Mouse (Mus musculus) CH12.LX (cell line): Measurements from ENCODE around the gene Lta. TPM values are rescaled to one million over a fixed set of nuclear protein-coding genes. Genes with fewer than 3 reads are reported as not detected.

Experiments used
- DNase-seq: peaks from one replicate; pipeline ENCODE4 v3.0.0-alpha.2; 2013; ENCODE audit errors: extremely low read depth
- H3K27ac ChIP-seq: 2 replicates; pipeline ENCODE4 v1.5.1; 2012; ENCODE audit warnings: low read depth, mild to moderate bottlenecking, control low read depth, moderate library complexity; ENCODE audit not compliant: insufficient read depth
- H3K27me3 ChIP-seq: replicated peaks from 2 replicates; pipeline ENCODE3; 2012; ENCODE audit warnings: inconsistent platforms
- H3K36me3 ChIP-seq, 2 experiments: replicated peaks in 1 of 2; 2 replicates each; pipeline versions ENCODE3 to v1.6.1; 2012; ENCODE audit warnings: inconsistent platforms in 1 of 2, low read length in 1 of 2, mild to moderate bottlenecking in 1 of 2, mixed read lengths in 1 of 2, moderate library complexity in 1 of 2; ENCODE audit not compliant: control insufficient read depth in 1 of 2, insufficient read depth in 1 of 2
- H3K4me1 ChIP-seq, 2 experiments: 2 replicates each; pipeline ENCODE4 v1.6.1; 2012; ENCODE audit warnings: inconsistent platforms in 1 of 2, moderate library complexity in 1 of 2; ENCODE audit not compliant: insufficient read depth in 2 of 2, control insufficient read depth in 1 of 2
- H3K4me2 ChIP-seq: 2 replicates; pipeline ENCODE4 v1.6.1; 2012; ENCODE audit warnings: low read depth, mild to moderate bottlenecking, control low read depth; ENCODE audit not compliant: poor library complexity, insufficient read depth, severe bottlenecking
- H3K4me3 ChIP-seq, 3 experiments: fragments of 150-350 bp in 1 of 3; sonication (generic) in 1 of 3; replicated peaks in 1 of 3; 2 replicates each; pipeline versions ENCODE3 to v1.5.1; 2011 to 2012; ENCODE audit warnings: low read depth in 2 of 3, low read length in 2 of 3, mild to moderate bottlenecking in 2 of 3, moderate library complexity in 2 of 3, control low read depth in 1 of 3, improper control_type of control experiment in 1 of 3, inconsistent platforms in 1 of 3, mixed read lengths in 1 of 3; ENCODE audit not compliant: poor library complexity in 1 of 3
- H3K79me2 ChIP-seq: replicated peaks from 2 replicates; pipeline ENCODE4 v1.6.1; 2012; ENCODE audit warnings: mild to moderate bottlenecking, moderate library complexity; ENCODE audit not compliant: control insufficient read depth, poor library complexity, insufficient read depth, severe bottlenecking; ENCODE audit errors: extremely low read depth
- H3K9ac ChIP-seq: 2 replicates; pipeline ENCODE4 v1.6.1; 2012; ENCODE audit warnings: low read depth, mild to moderate bottlenecking, control low read depth, moderate library complexity; ENCODE audit not compliant: insufficient read depth
- H3K9me3 ChIP-seq: replicated peaks from 2 replicates; pipeline ENCODE3; 2012; ENCODE audit warnings: low read length, inconsistent platforms, mixed read lengths
- BHLHE40 ChIP-seq: IDR thresholded peaks from 2 replicates; pipeline ENCODE4 v1.6.1; 2011; ENCODE audit warnings: mild to moderate bottlenecking, low read depth, low read length, improper control_type of control experiment
- CHD1 ChIP-seq: IDR thresholded peaks from 2 replicates; pipeline ENCODE4 v1.6.1; 2012; ENCODE audit warnings: low read depth, low read length, improper control_type of control experiment, inconsistent platforms
- CHD2 ChIP-seq: IDR thresholded peaks from 2 replicates; pipeline ENCODE4 v1.6.1; 2011; ENCODE audit warnings: low read length, improper control_type of control experiment
- E2F4 ChIP-seq: IDR thresholded peaks from 2 replicates; pipeline ENCODE4 v1.6.1; 2011; ENCODE audit warnings: low read depth, low read length, improper control_type of control experiment; ENCODE audit not compliant: insufficient replicate concordance
- ELF1 ChIP-seq: IDR thresholded peaks from 2 replicates; pipeline ENCODE4 v1.6.1; 2014; ENCODE audit warnings: low read depth, mild to moderate bottlenecking, inconsistent platforms, low read length, improper control_type of control experiment
- EP300 ChIP-seq: IDR thresholded peaks from 2 replicates; pipeline ENCODE4 v1.6.1; 2011; ENCODE audit warnings: low read length, improper control_type of control experiment
- ETS1 ChIP-seq: conservative IDR thresholded peaks from 2 replicates; pipeline ENCODE4 v1.6.1; 2012; ENCODE audit warnings: low read depth, mild to moderate bottlenecking, inconsistent platforms, low read length, improper control_type of control experiment, moderate library complexity
- HCFC1 ChIP-seq: IDR thresholded peaks from 2 replicates; pipeline ENCODE4 v1.6.1; 2012; ENCODE audit warnings: low read depth, mild to moderate bottlenecking, inconsistent platforms, low read length, improper control_type of control experiment
- IRF4 ChIP-seq: IDR thresholded peaks from 2 replicates; pipeline ENCODE4 v1.6.1; 2014; ENCODE audit warnings: low read depth, mild to moderate bottlenecking, inconsistent platforms, low read length, improper control_type of control experiment
- JUN ChIP-seq: IDR thresholded peaks from 2 replicates; pipeline ENCODE4 v1.6.1; 2011; ENCODE audit warnings: low read depth, mild to moderate bottlenecking, low read length, improper control_type of control experiment, moderate library complexity; ENCODE audit not compliant: insufficient read depth
- JUND ChIP-seq: conservative IDR thresholded peaks from 2 replicates; pipeline ENCODE4 v1.6.1; 2011; ENCODE audit warnings: low read depth, low read length, improper control_type of control experiment
- KAT2A ChIP-seq: IDR thresholded peaks from 2 replicates; pipeline ENCODE4 v1.6.1; 2012; ENCODE audit warnings: low read length, improper control_type of control experiment, inconsistent platforms; ENCODE audit not compliant: insufficient replicate concordance
- MAFK ChIP-seq: IDR thresholded peaks from 2 replicates; pipeline ENCODE4 v1.6.1; 2011; ENCODE audit warnings: low read length, improper control_type of control experiment; ENCODE audit not compliant: insufficient replicate concordance
- MAX ChIP-seq: IDR thresholded peaks from 2 replicates; pipeline ENCODE4 v1.6.1; 2011; ENCODE audit warnings: low read length, improper control_type of control experiment
- MAZ ChIP-seq: IDR thresholded peaks from 2 replicates; pipeline ENCODE4 v1.6.1; 2012; ENCODE audit warnings: low read depth, mild to moderate bottlenecking, inconsistent platforms, low read length, improper control_type of control experiment, moderate library complexity
- MEF2A ChIP-seq: IDR thresholded peaks from 2 replicates; pipeline ENCODE4 v1.6.1; 2014; ENCODE audit warnings: low read depth, mild to moderate bottlenecking, inconsistent platforms, low read length, improper control_type of control experiment, borderline replicate concordance
- MXI1 ChIP-seq: IDR thresholded peaks from 2 replicates; pipeline ENCODE4 v1.6.1; 2011; ENCODE audit warnings: mild to moderate bottlenecking, low read depth, low read length, improper control_type of control experiment
- MYC ChIP-seq: IDR thresholded peaks from 2 replicates; pipeline ENCODE4 v1.6.1; 2011; ENCODE audit warnings: low read depth, mild to moderate bottlenecking, improper control_type of control experiment, low read length
- NELFE ChIP-seq: IDR thresholded peaks from 2 replicates; pipeline ENCODE4 v1.6.1; 2011; ENCODE audit warnings: low read depth, low read length, improper control_type of control experiment
- NRF1 ChIP-seq: IDR thresholded peaks from 2 replicates; pipeline ENCODE4 v1.6.1; 2014; ENCODE audit warnings: low read depth, mild to moderate bottlenecking, inconsistent platforms, low read length, improper control_type of control experiment, moderate library complexity
- PAX5 ChIP-seq: IDR thresholded peaks from 2 replicates; pipeline ENCODE4 v1.6.1; 2012; ENCODE audit warnings: low read length, inconsistent platforms, mixed read lengths
- POLR2A ChIP-seq: IDR thresholded peaks from 2 replicates; pipeline ENCODE4 v1.6.1; 2011; ENCODE audit warnings: low read depth, mild to moderate bottlenecking, improper control_type of control experiment, low read length
- POLR2AphosphoS2 ChIP-seq: IDR thresholded peaks from 2 replicates; pipeline ENCODE4 v1.6.1; 2011; ENCODE audit warnings: low read depth, low read length, improper control_type of control experiment
- RCOR1 ChIP-seq: conservative IDR thresholded peaks from 2 replicates; pipeline ENCODE4 v1.6.1; 2012; ENCODE audit warnings: low read depth, mild to moderate bottlenecking, inconsistent platforms, low read length, improper control_type of control experiment
- SIN3A ChIP-seq: IDR thresholded peaks from 2 replicates; pipeline ENCODE4 v1.6.1; 2012; ENCODE audit warnings: low read length, improper control_type of control experiment, inconsistent platforms
- SMC3 ChIP-seq: IDR thresholded peaks from 2 replicates; pipeline ENCODE4 v1.6.1; 2011; ENCODE audit warnings: low read depth, low read length, improper control_type of control experiment
- TBP ChIP-seq: conservative IDR thresholded peaks from 2 replicates; pipeline ENCODE4 v1.6.1; 2011; ENCODE audit warnings: low read depth, low read length, improper control_type of control experiment
- TCF12 ChIP-seq: IDR thresholded peaks from 2 replicates; pipeline ENCODE4 v1.6.1; 2014; ENCODE audit warnings: low read depth, mild to moderate bottlenecking, inconsistent platforms, low read length, improper control_type of control experiment
- UBTF ChIP-seq: IDR thresholded peaks from 2 replicates; pipeline ENCODE4 v1.6.1; 2012; ENCODE audit warnings: low read depth, mild to moderate bottlenecking, inconsistent platforms, low read length, improper control_type of control experiment, moderate library complexity
- USF1 ChIP-seq: IDR thresholded peaks from 2 replicates; pipeline ENCODE4 v1.6.1; 2014; ENCODE audit warnings: low read depth, mild to moderate bottlenecking, inconsistent platforms, low read length, improper control_type of control experiment
- USF2 ChIP-seq: conservative IDR thresholded peaks from 2 replicates; pipeline ENCODE4 v1.6.1; 2011; ENCODE audit warnings: low read depth, low read length, improper control_type of control experiment
- ZC3H11A ChIP-seq: IDR thresholded peaks from 2 replicates; pipeline ENCODE4 v1.6.1; 2012; ENCODE audit warnings: low read depth, mild to moderate bottlenecking, inconsistent platforms, low read length, improper control_type of control experiment
- ZKSCAN1 ChIP-seq: IDR thresholded peaks from 2 replicates; pipeline ENCODE4 v1.6.1; 2012; ENCODE audit warnings: low read depth, inconsistent platforms, low read length, improper control_type of control experiment, borderline replicate concordance
- ZMIZ1 ChIP-seq: IDR thresholded peaks from 2 replicates; pipeline ENCODE4 v1.6.1; 2012; ENCODE audit warnings: low read depth, mild to moderate bottlenecking, inconsistent platforms, low read length, improper control_type of control experiment
- ZNF384 ChIP-seq: IDR thresholded peaks from 2 replicates; pipeline ENCODE4 v1.6.1; 2012; ENCODE audit warnings: low read depth, low read length, improper control_type of control experiment, inconsistent platforms
- dilution Hi-C: fragments of 300-500 bp; cut with MboI; formaldehyde crosslinking; loops from 2 replicates; pipeline ENCODE4 v1.14.3; 2020; ENCODE audit warnings: low sequenced_read_pairs; ENCODE audit not compliant: extremely low pct_unique_long_range_greater_than_20kb, extremely low pct_ligation_motif_present
- in situ Hi-C: fragments of 300-500 bp; cut with MboI; formaldehyde crosslinking; loops from 3 replicates; pipeline ENCODE4 v1.14.3; 2019; ENCODE audit warnings: low sequenced_read_pairs, low pct_ligation_motif_present, low pct_unique_long_range_greater_than_20kb, mixed read lengths
- polyA plus RNA-seq: library from polyadenylated mRNA; unstranded; fragments of >175 nt; gene quantifications from 2 replicates; pipeline ENCODE4 v1.2.1, GENCODE M21; 2012; ENCODE audit warnings: low read depth; ENCODE audit not compliant: insufficient read length
- total RNA-seq, 2 experiments: library from RNA; depleted of rRNA; stranded (reverse); fragments of 300-350 nt in 1 of 2; fragments of >200 nt in 1 of 2; gene quantifications; 2 replicates each; pipeline ENCODE4 v1.2.3; 2012 to 2014

Gene Lta
- total and polyA plus RNA-seq, 3 experiments, result 13.4 to 53.0 (median 19.6) TPM

DNA sequence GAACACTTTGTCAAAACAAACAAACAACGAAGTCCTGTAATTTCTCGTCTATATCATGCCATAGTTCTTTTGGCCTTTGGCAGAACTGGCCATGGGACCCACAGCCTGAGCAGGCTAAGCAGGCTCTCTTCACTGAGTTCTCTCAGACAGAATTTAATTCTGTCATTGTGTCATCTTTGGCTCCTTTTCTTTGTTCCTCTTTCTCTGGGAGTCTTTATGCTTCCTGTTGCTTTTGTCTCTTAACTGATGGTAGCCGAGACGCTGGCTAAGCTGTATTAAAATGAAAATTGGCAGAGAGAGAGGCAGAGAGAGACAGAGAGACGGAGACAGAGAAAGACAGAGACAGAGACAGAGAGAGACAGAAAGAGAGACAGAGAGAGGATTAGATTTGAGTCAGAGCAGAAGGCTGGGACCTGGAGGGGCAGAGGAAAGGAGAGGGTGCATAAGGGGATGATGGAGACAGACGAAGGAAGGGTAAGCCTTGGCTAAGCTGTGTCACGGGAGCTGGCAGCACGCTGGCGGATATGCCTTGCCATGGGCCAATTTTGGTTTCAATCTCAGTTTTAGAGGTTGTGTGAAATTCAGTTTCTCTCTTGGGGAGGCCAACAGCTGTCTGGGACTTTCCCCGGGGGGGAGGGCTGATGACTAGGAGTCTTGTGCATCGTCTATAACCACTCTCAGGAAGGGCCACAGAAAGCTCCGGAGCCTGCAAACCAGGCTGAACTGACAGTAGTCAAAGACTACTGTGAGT, 4.8 kb upstream of the Lta start:
- peak; percentile 82 for TF ChIP-seq MAFK
- TF ChIP-seq RCOR1, result peak; percentile 97
- TF ChIP-seq JUND, result peak; percentile 70
- TF ChIP-seq TCF12, result peak; percentile 95
- TF ChIP-seq MEF2A, result peak; percentile 93
- peak; percentile 99 for TF ChIP-seq BHLHE40
- TF ChIP-seq IRF4, result peak; percentile 92
- TF ChIP-seq UBTF, result 0 out of 2 replicates have a peak, but pooled peaks have one; percentile 64
- no peak for TF ChIP-seq NELFE
- TF ChIP-seq EP300, result peak; percentile 92
- 0 out of 2 replicates have a peak, but pooled peaks have one; percentile 32 for TF ChIP-seq NRF1
- TF ChIP-seq MAZ, result peak; percentile 99
- TF ChIP-seq ELF1, result no peak
- peak; percentile 46 for TF ChIP-seq POLR2A
- TF ChIP-seq ZNF384, result peak; percentile 51
- TF ChIP-seq CHD1, result no peak
- peak; percentile 43; the same call in 1 of the 2 replicates for TF ChIP-seq POLR2AphosphoS2
- TF ChIP-seq JUN, result peak; percentile 62
- TF ChIP-seq USF2, result no peak
- peak; percentile 43 for TF ChIP-seq SMC3
- TF ChIP-seq MAX, result peak; percentile 89
- TF ChIP-seq ZKSCAN1, result no peak
- TF ChIP-seq HCFC1, result peak; percentile 58
- no peak for TF ChIP-seq USF1
- 0 out of 2 replicates have a peak, but pooled peaks have one; percentile 14 for TF ChIP-seq E2F4
- TF ChIP-seq TBP, result peak; percentile 83
- peak; percentile 99 for TF ChIP-seq ETS1
- TF ChIP-seq MXI1, result peak; percentile 85
- peak; percentile 91 for TF ChIP-seq MYC
- TF ChIP-seq PAX5, result no peak
- 0 out of 2 replicates have a peak, but pooled peaks have one; percentile 64 for TF ChIP-seq KAT2A
- TF ChIP-seq CHD2, result peak; percentile 93
- TF ChIP-seq ZMIZ1, result peak; percentile 52; the same call in 1 of the 2 replicates
- peak; percentile 92 for TF ChIP-seq SIN3A
- no peak for TF ChIP-seq ZC3H11A
- H3K27me3 ChIP-seq, result no peaks in the 10 kb centered on the region
- no peaks in the 10 kb centered on the region for H3K9me3 ChIP-seq
- in situ Hi-C loops (no loop called here), dilution Hi-C loops (no loop called here)
- peaks cover 28 to 80% of the 10 kb centered on the region in 2 experiments for H3K4me1 ChIP-seq
- H3K36me3 ChIP-seq, result no peaks in the 10 kb centered on the region
- peak overlapping the region; percentile 62 for H3K9ac ChIP-seq
- H3K4me2 ChIP-seq, result peak overlapping the region; percentile 72
- H3K27ac ChIP-seq, result peak overlapping the region; percentile 97
- H3K4me3 ChIP-seq, result no peak overlapping the region
- no peaks in the 10 kb centered on the region for H3K79me2 ChIP-seq
- peak; percentile 94 for DNase-seq
